Mouse (Mus musculus) MEL (cell line): ENCODE data around the gene 9530077C05Rik. TPM values are rescaled to one million over a fixed set of nuclear protein-coding genes. Genes with fewer than 3 reads are reported as not detected.
A peak's percentile ranks its signal among the peaks of the same experiment; 100 is the strongest.

Experiments
- DNase-seq: peaks from one replicate; pipeline ENCODE4 v3.0.0; 2011; ENCODE audit warnings: low read depth, low spot score
- H3K27ac ChIP-seq: 2 replicates; pipeline ENCODE4 v1.5.1; 2012; ENCODE audit warnings: low read depth, mild to moderate bottlenecking, control low read depth, low read length, moderate library complexity; ENCODE audit not compliant: control insufficient read depth
- H3K27me3 ChIP-seq, 2 experiments: fragments of 150-350 bp in 1 of 2; sonication (generic) in 1 of 2; 2 replicates each; pipeline ENCODE4 v1.6.1; 2012; ENCODE audit warnings: low read length in 2 of 2, mild to moderate bottlenecking in 2 of 2, improper control_type of control experiment in 1 of 2, moderate library complexity in 1 of 2; ENCODE audit not compliant: insufficient read depth in 2 of 2, control insufficient read depth in 1 of 2
- H3K36me3 ChIP-seq, 2 experiments: 2 replicates each; pipeline ENCODE4 v1.6.1; 2012 to 2014; ENCODE audit warnings: low read length in 2 of 2, improper control_type of control experiment in 1 of 2, inconsistent platforms in 1 of 2, mild to moderate bottlenecking in 1 of 2; ENCODE audit not compliant: insufficient read depth in 2 of 2, control insufficient read depth in 1 of 2
- H3K4me1 ChIP-seq, 2 experiments: fragments of 150-350 bp in 1 of 2; sonication (generic) in 1 of 2; 2 replicates each; pipeline ENCODE4 v1.6.1; 2012; ENCODE audit warnings: low read length in 2 of 2, improper control_type of control experiment in 1 of 2, mild to moderate bottlenecking in 1 of 2; ENCODE audit not compliant: insufficient read depth in 2 of 2, control insufficient read depth in 1 of 2
- H3K4me3 ChIP-seq, 2 experiments: fragments of 150-350 bp in 1 of 2; sonication (generic) in 1 of 2; 2 replicates each; pipeline ENCODE4 v1.5.1; 2012; ENCODE audit warnings: low read depth in 2 of 2, low read length in 2 of 2, mild to moderate bottlenecking in 2 of 2, moderate library complexity in 2 of 2, control low read depth in 1 of 2, improper control_type of control experiment in 1 of 2; ENCODE audit not compliant: control insufficient read depth in 1 of 2, insufficient read depth in 1 of 2
- H3K79me2 ChIP-seq: 2 replicates; pipeline ENCODE4 v1.6.1; 2012; ENCODE audit warnings: mild to moderate bottlenecking, low read length, moderate library complexity; ENCODE audit not compliant: control insufficient read depth, poor library complexity, insufficient read depth
- H3K9ac ChIP-seq: 2 replicates; pipeline ENCODE4 v1.6.1; 2012; ENCODE audit warnings: low read depth, mild to moderate bottlenecking, control low read depth, low read length, moderate library complexity; ENCODE audit not compliant: control insufficient read depth, poor library complexity, severe bottlenecking
- H3K9me3 ChIP-seq: fragments of 150-350 bp; sonication (generic); replicated peaks from 2 replicates; pipeline ENCODE4 v1.6.1; 2012; ENCODE audit warnings: mild to moderate bottlenecking, low read length, improper control_type of control experiment, moderate library complexity; ENCODE audit not compliant: insufficient read depth
- CHD1 ChIP-seq: IDR thresholded peaks from 2 replicates; pipeline ENCODE4 v1.6.1; 2012; ENCODE audit warnings: low read depth, mild to moderate bottlenecking, inconsistent platforms, low read length, improper control_type of control experiment
- CHD2 ChIP-seq: IDR thresholded peaks from 2 replicates; pipeline ENCODE4 v1.6.1; 2011; ENCODE audit warnings: low read length, improper control_type of control experiment
- E2F4 ChIP-seq: IDR thresholded peaks from 2 replicates; pipeline ENCODE4 v1.6.1; 2011; ENCODE audit warnings: low read depth, low read length, improper control_type of control experiment, borderline replicate concordance
- ELF1 ChIP-seq: IDR thresholded peaks from 2 replicates; pipeline ENCODE4 v1.6.1; 2014; ENCODE audit warnings: low read depth, mild to moderate bottlenecking, inconsistent platforms, low read length, improper control_type of control experiment, moderate library complexity
- EP300 ChIP-seq, 2 experiments: IDR thresholded peaks; 2 replicates each; pipeline ENCODE4 v1.6.1; 2011; ENCODE audit warnings: improper control_type of control experiment in 2 of 2, low read length in 2 of 2, low read depth in 1 of 2, mild to moderate bottlenecking in 1 of 2
- ETS1 ChIP-seq: IDR thresholded peaks from 2 replicates; pipeline ENCODE4 v1.6.1; 2012; ENCODE audit warnings: low read depth, mild to moderate bottlenecking, inconsistent platforms, low read length, improper control_type of control experiment, moderate library complexity
- GABPA ChIP-seq: IDR thresholded peaks from 2 replicates; pipeline ENCODE4 v1.6.1; 2012; ENCODE audit warnings: low read depth, mild to moderate bottlenecking, inconsistent platforms, low read length, improper control_type of control experiment, moderate library complexity
- GATA1 ChIP-seq: IDR thresholded peaks from 2 replicates; pipeline ENCODE4 v1.6.1; 2011; ENCODE audit warnings: low read depth, low read length, improper control_type of control experiment
- HCFC1 ChIP-seq: IDR thresholded peaks from 2 replicates; pipeline ENCODE4 v1.6.1; 2012; ENCODE audit warnings: low read depth, mild to moderate bottlenecking, inconsistent platforms, low read length, improper control_type of control experiment, moderate library complexity
- JUND ChIP-seq: IDR thresholded peaks from 2 replicates; pipeline ENCODE4 v1.6.1; 2011; ENCODE audit warnings: low read depth, mild to moderate bottlenecking, improper control_type of control experiment, low read length
- MAFK ChIP-seq: IDR thresholded peaks from 2 replicates; pipeline ENCODE4 v1.6.1; 2011; ENCODE audit warnings: low read depth, mild to moderate bottlenecking, low read length, improper control_type of control experiment, borderline replicate concordance
- MAZ ChIP-seq: IDR thresholded peaks from 2 replicates; pipeline ENCODE4 v1.6.1; 2012; ENCODE audit warnings: low read depth, mild to moderate bottlenecking, inconsistent platforms, low read length, improper control_type of control experiment
- MEF2A ChIP-seq: IDR thresholded peaks from 2 replicates; pipeline ENCODE4 v1.6.1; 2014; ENCODE audit warnings: low read depth, mild to moderate bottlenecking, inconsistent platforms, low read length, improper control_type of control experiment; ENCODE audit not compliant: poor library complexity, insufficient replicate concordance, severe bottlenecking; ENCODE audit errors: extremely low read depth
- MXI1 ChIP-seq: IDR thresholded peaks from 2 replicates; pipeline ENCODE4 v1.6.1; 2011; ENCODE audit warnings: mild to moderate bottlenecking, low read depth, low read length, improper control_type of control experiment
- MYB ChIP-seq: IDR thresholded peaks from 2 replicates; pipeline ENCODE4 v1.6.1; 2011; ENCODE audit warnings: mild to moderate bottlenecking, low read depth, low read length, improper control_type of control experiment
- MYC ChIP-seq: IDR thresholded peaks from 2 replicates; pipeline ENCODE4 v1.6.1; 2011; ENCODE audit warnings: low read depth, mild to moderate bottlenecking, low read length, improper control_type of control experiment, moderate library complexity
- NELFE ChIP-seq: IDR thresholded peaks from 2 replicates; pipeline ENCODE4 v1.6.1; 2011; ENCODE audit warnings: low read depth, low read length, improper control_type of control experiment
- NRF1 ChIP-seq: IDR thresholded peaks from 2 replicates; pipeline ENCODE4 v1.6.1; 2014; ENCODE audit warnings: low read depth, mild to moderate bottlenecking, inconsistent platforms, low read length, improper control_type of control experiment, moderate library complexity; ENCODE audit not compliant: poor library complexity, insufficient read depth, severe bottlenecking
- POLR2A ChIP-seq, 2 experiments: IDR thresholded peaks; 2 replicates each; pipeline ENCODE4 v1.6.1; 2011 to 2012; ENCODE audit warnings: low read length in 2 of 2, mild to moderate bottlenecking in 2 of 2, control low read depth in 1 of 2, improper control_type of control experiment in 1 of 2, low read depth in 1 of 2, moderate library complexity in 1 of 2; ENCODE audit not compliant: control insufficient read depth in 1 of 2, insufficient read depth in 1 of 2, poor library complexity in 1 of 2
- POLR2AphosphoS2 ChIP-seq: IDR thresholded peaks from 2 replicates; pipeline ENCODE4 v1.6.1; 2011; ENCODE audit warnings: low read length, improper control_type of control experiment
- RAD21 ChIP-seq: IDR thresholded peaks from 2 replicates; pipeline ENCODE4 v1.6.1; 2011; ENCODE audit warnings: mild to moderate bottlenecking, low read depth, low read length, improper control_type of control experiment
- RCOR1 ChIP-seq: IDR thresholded peaks from 2 replicates; pipeline ENCODE4 v1.6.1; 2012; ENCODE audit warnings: low read depth, mild to moderate bottlenecking, inconsistent platforms, low read length, improper control_type of control experiment
- SIN3A ChIP-seq: IDR thresholded peaks from 2 replicates; pipeline ENCODE4 v1.6.1; 2012; ENCODE audit warnings: low read length, improper control_type of control experiment, inconsistent platforms
- SMC3 ChIP-seq: IDR thresholded peaks from 2 replicates; pipeline ENCODE4 v1.6.1; 2011; ENCODE audit warnings: low read depth, low read length, improper control_type of control experiment
- TAL1 ChIP-seq: IDR thresholded peaks from 2 replicates; pipeline ENCODE4 v1.6.1; 2012; ENCODE audit warnings: mild to moderate bottlenecking, inconsistent platforms, low read length, moderate library complexity, mixed read lengths
- TBP ChIP-seq: IDR thresholded peaks from 2 replicates; pipeline ENCODE4 v1.8.0; 2011; ENCODE audit warnings: low read depth, low read length, improper control_type of control experiment
- TCF12 ChIP-seq: IDR thresholded peaks from 2 replicates; pipeline ENCODE4 v1.6.1; 2014; ENCODE audit warnings: low read depth, mild to moderate bottlenecking, inconsistent platforms, low read length, improper control_type of control experiment, moderate library complexity
- UBTF ChIP-seq: IDR thresholded peaks from 2 replicates; pipeline ENCODE4 v1.6.1; 2012; ENCODE audit warnings: low read depth, mild to moderate bottlenecking, inconsistent platforms, low read length, improper control_type of control experiment, moderate library complexity, borderline replicate concordance; ENCODE audit not compliant: insufficient read depth
- USF1 ChIP-seq: IDR thresholded peaks from 2 replicates; pipeline ENCODE4 v1.6.1; 2014; ENCODE audit warnings: low read depth, mild to moderate bottlenecking, inconsistent platforms, low read length, improper control_type of control experiment, moderate library complexity
- USF2 ChIP-seq, 2 experiments: IDR thresholded peaks; 2 replicates each; pipeline ENCODE4 v1.6.1; 2011 to 2012; ENCODE audit warnings: improper control_type of control experiment in 2 of 2, low read length in 2 of 2, borderline replicate concordance in 1 of 2, inconsistent platforms in 1 of 2, low read depth in 1 of 2, mild to moderate bottlenecking in 1 of 2; ENCODE audit not compliant: insufficient read depth in 1 of 2
- ZC3H11A ChIP-seq: IDR thresholded peaks from 2 replicates; pipeline ENCODE4 v1.6.1; 2012; ENCODE audit warnings: low read depth, mild to moderate bottlenecking, inconsistent platforms, low read length, improper control_type of control experiment
- ZKSCAN1 ChIP-seq: IDR thresholded peaks from 2 replicates; pipeline ENCODE4 v1.6.1; 2012; ENCODE audit warnings: low read depth, mild to moderate bottlenecking, inconsistent platforms, low read length, improper control_type of control experiment, moderate library complexity
- ZMIZ1 ChIP-seq: IDR thresholded peaks from 2 replicates; pipeline ENCODE4 v1.6.1; 2012; ENCODE audit warnings: low read depth, mild to moderate bottlenecking, inconsistent platforms, low read length, improper control_type of control experiment, moderate library complexity
- ZNF384 ChIP-seq: IDR thresholded peaks from 2 replicates; pipeline ENCODE4 v1.6.1; 2012; ENCODE audit warnings: low read depth, mild to moderate bottlenecking, inconsistent platforms, low read length, improper control_type of control experiment
- polyA plus RNA-seq, 2 experiments: library from polyadenylated mRNA; stranded (reverse) in 1 of 2; unstranded in 1 of 2; fragments of >175 nt in 1 of 2; fragments of >200 nt in 1 of 2; gene quantifications; 2 replicates each; pipeline versions ENCODE4 v1.2.1 to v1.2.4; 2012; ENCODE audit warnings: low replicate concordance in 2 of 2, low read depth in 1 of 2; ENCODE audit not compliant: insufficient read length in 2 of 2, insufficient read depth in 1 of 2, missing spikeins in 1 of 2
- total RNA-seq: library from RNA; depleted of rRNA; stranded (reverse); fragments of 300-350 nt; gene quantifications from 2 replicates; pipeline ENCODE4 v1.2.3, GENCODE M21; 2012; rRNA removed

Gene 9530077C05Rik
- total RNA-seq (4.1 and 4.5 TPM in 2 replicates), polyA plus RNA-seq (1 to 10 TPM in 1 of 2 experiments, not detected in 1; 6.9 TPM)

DNA sequence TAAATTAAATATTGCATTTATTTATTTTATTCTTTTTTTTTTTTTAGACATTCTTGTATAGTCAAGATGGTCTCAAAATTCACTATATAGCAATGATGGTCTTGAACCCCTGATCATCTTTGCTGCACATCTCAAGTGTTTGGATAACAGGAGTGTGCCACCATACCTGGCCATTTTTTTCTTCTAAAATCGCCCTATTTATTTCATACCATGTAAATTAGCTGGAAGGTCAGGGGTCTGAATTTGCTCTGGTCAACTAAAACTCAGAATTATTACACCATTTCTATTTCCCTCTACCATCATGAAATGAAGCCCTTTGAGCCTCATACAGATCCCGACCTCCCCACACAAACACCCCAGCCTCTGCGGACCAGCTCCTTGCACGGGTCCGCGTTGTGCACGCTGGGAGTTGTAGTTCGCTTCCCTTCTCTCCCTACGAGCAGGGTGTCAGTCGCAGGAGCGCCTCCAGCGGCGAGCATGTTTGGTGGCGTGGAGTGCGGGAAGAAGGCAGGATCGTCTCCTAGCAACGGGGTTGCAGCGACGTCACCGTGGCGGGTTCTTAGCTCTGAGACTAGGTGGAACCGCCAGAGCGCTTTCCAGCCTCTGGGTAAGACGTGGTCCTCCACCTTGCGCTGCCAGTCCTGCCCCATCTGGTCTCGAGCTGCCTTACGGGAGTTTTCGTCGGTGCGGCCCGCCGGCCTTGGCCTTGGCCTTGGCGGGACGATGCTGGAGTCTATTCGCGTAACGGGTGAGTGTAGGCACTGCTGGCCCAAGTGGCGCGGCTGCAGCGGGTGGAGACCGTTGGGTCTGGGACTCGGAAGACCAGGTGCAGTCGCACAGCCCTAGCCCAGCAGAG, at the start of gene 9530077C05Rik:
TSS of gene 9530077C05Rik (plus strand) at position 512 of the 856 bp plus-strand sequence.
- peak; percentile 100 for DNase-seq
- H3K9me3 ChIP-seq = no peaks in the 10 kb centered on the region
- no peaks in the 10 kb centered on the region for H3K27me3 ChIP-seq
- H3K4me3 ChIP-seq = peak within 1 kb of the TSS; percentile 45 to 70
- no peaks in the 10 kb centered on the region; the same call in 1 of the 2 replicates for H3K79me2 ChIP-seq
- H3K27ac ChIP-seq = no peak within 1 kb of the TSS
- peaks cover 0 to 8% of the 10 kb centered on the region in 2 experiments; a peak in 2 of 4 replicates for H3K36me3 ChIP-seq
- peak within 1 kb of the TSS; percentile 62 for H3K9ac ChIP-seq
- peaks cover 0 to 7% of the 10 kb centered on the region in 2 experiments; a peak in 1 of 4 replicates for H3K4me1 ChIP-seq
- TF ChIP-seq POLR2AphosphoS2 = no peak; the same call in 1 of the 2 replicates
- peak; percentile 94; the same call in 1 of the 2 replicates for TF ChIP-seq E2F4
- peak; percentile 99 for TF ChIP-seq SIN3A
- no peak; the same call in 1 of the 2 replicates for TF ChIP-seq TCF12
- no peak for TF ChIP-seq USF2 (IDR thresholded peaks at IDR 0.05; ENCODE audit: borderline replicate concordance in 1 of 2, insufficient read depth in 1 of 2, low read depth in 1 of 2, low read length in 2 of 2)
- peak; percentile 83 for TF ChIP-seq ZNF384
- TF ChIP-seq HCFC1 = peak; percentile 100
- TF ChIP-seq MYC = peak; percentile 98
- peak; percentile 99 for TF ChIP-seq MXI1
- TF ChIP-seq MYB = no peak
- peak; percentile 28; the same call in 1 of the 2 replicates for TF ChIP-seq SMC3
- no peak; a peak in 1 of 4 replicates for TF ChIP-seq EP300 (IDR thresholded peaks at IDR 0.05; ENCODE audit: low read depth in 1 of 2, low read length in 2 of 2)
- peak; percentile 86 for TF ChIP-seq TBP
- peak; percentile 60; the same call in 1 of the 2 replicates for TF ChIP-seq ETS1
- TF ChIP-seq RAD21 = peak; percentile 23
- TF ChIP-seq ZC3H11A = 0 out of 2 replicates have a peak, but pooled peaks have one; percentile 18
- TF ChIP-seq ZKSCAN1 = no peak; the same call in 1 of the 2 replicates
- TF ChIP-seq MAFK = no peak
- TF ChIP-seq JUND = no peak
- TF ChIP-seq MEF2A = 0 out of 2 replicates have a peak, but pooled peaks have one; percentile 29
- peak; percentile 48; the same call in 1 of the 2 replicates for TF ChIP-seq RCOR1
- no peak for TF ChIP-seq TAL1
- no peak for TF ChIP-seq GABPA
- TF ChIP-seq CHD2 = no peak
- TF ChIP-seq ELF1 = peak; percentile 92
- peak; percentile 94 for TF ChIP-seq MAZ
- TF ChIP-seq UBTF = peak; percentile 97
- no peak; the same call in 1 of the 2 replicates for TF ChIP-seq NELFE
- no peak for TF ChIP-seq CHD1
- TF ChIP-seq GATA1 = no peak
- peak; percentile 56; the same call in 1 of the 2 replicates for TF ChIP-seq USF1
- peak; percentile 61 for TF ChIP-seq NRF1
- TF ChIP-seq POLR2A (IDR thresholded peaks at IDR 0.05; ENCODE audit: control insufficient read depth in 1 of 2, insufficient read depth in 1 of 2, low read depth in 1 of 2, low read length in 2 of 2, poor library complexity in 1 of 2) = peak in 1 of 2 experiments; percentile 76; a peak in 3 of 4 replicates
- TF ChIP-seq ZMIZ1 = no peak
